Mouse (Mus musculus) spleen, embryonic (tissue): ENCODE measurements at regions not wholly inside any gene's neighbourhood (a gene's known extent, or its start where the extent isn't known, plus 50 kb on each side); places are given as distances from the start of the nearest gene placed in this dataset.

ENCODE experiments used
- CTCF ChIA-PET: fragments of 350-600 bp; sonication (Branson Sonifier 250); formaldehyde crosslinking; loops from one replicate; lab custom pipeline; 2022; lab: Charles Lee

DNA sequence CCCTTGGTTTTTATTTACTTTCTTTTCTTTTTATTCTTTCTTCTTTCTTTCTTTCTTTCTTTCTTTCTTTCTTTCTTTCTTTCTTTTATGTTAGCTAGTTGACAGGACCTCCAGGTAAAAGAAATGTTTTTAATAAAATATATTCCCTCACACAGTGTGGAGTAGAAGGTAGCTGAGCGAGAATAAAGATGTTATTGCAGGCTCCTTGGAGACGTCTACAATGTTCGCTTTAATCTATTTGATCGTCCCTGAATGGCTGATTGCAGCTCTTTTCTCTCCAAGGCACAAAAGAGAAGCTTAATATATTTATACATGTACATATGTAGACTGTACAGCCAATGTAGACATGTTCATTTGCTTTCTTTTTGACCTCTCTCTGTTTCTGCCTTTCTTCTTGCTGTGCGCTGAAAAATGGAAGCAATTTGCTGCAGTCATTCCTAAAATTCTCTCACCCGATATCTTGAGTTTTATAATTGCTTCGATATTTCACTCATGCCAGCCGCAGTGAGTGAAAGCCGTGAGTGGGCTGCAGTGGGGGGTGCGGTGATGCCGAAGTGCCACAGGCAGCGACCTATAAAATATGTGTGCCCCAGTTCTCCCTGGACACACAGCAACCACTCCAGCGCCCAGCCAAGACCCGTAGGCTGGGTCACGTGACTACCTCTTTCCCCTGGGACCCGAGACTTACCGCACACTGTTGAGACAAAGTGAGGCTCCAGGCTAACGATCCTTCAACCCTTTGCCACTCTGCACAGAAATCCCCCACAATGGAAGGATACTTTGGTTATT, 237.9 kb upstream of the Arglu1 start:
- CTCF ChIA-PET: no interaction called here

GRCm38 (mm10) chr8:8921446-8921845, 231.1 kb upstream of the Arglu1 start:
- CTCF ChIA-PET: no interaction called here

DNA sequence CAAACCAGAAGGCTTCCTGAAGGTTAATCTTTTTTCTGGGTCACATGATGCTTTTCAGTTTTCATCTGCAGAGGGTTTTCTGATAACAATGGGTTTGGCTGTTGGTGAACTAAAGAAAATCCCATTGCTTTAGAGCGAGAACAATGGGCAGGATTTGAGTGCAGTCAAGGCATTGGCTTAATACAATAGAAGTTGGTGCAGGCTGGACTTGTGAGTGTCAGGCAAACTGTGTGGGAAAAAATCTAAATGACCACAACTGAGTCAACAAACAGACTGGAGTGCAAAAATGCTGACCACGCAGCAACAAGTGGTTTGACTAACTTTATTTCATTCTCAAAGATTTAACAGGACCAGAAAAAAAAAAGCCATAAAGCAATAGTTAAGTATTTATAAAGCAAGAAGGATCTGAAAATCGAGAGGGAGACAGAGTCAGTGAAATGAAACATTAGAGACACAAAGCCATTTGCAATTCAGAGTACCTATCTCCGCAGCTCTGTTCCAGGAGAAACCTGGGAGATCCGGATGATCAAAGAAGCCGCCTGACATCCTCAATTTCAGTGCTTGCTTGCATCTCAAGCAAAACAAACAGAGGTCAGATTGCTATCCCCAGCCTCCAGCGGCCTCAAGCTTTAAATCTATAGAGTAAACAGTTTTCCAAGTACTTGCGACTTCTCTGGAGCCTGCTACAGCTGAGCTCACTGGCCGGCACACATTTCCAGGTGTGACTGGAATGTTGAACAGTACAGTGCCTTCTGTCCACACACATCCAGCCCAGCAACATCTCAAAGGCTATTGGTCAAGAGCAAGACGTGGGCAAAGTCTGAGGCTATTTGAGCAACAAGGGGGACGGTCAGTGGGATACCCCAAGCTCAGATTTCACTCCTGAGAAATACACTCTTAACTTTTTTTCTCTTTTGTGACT, 229.5 kb upstream of the Arglu1 start:
- CTCF ChIA-PET: no interaction called here

- CTCF ChIA-PET: no interaction called here
These were observed 228.7 kb upstream of the Arglu1 start for GRCm38 (mm10) chr8:8919040-8919439.

DNA sequence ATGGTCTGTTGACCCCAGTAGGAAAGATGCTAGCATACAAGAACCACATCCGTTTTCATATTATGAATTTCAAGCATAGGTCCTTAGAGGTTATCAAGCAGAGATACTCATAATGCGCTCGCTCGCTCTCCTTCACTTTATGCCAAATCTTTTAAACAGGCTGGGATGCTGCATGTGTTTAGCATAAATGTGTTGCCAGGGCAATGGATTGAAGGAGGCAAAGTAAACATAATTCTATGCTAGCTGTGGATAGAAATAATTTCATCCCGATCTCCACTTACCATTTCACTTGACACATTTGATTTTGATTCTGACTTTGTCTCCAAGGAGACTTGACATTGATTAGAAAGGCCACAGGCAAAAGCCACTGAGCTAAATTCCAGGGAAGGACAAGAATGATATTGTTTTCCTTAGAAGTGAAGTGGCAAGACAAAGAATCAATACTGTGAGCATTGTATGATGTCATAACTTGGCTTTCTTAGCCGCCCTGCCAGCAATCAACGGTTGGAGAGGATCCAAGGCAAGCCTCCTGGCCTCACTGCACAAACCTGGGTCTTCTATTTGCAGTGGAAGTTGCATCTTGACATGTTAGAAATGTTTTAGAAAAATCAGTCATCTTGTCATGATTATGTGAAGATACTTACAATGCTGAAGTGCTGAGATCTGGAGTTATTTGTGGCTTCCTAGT, 217.3 kb upstream of the Arglu1 start:
- CTCF ChIA-PET: no interaction called here

GRCm38 (mm10) chr8:8892996-8893395, 202.7 kb upstream of the Arglu1 start:
- CTCF ChIA-PET: no interaction called here

GRCm38 (mm10) chr8:8877286-8877685, 187.0 kb upstream of the Arglu1 start:
- CTCF ChIA-PET: no interaction called here

DNA sequence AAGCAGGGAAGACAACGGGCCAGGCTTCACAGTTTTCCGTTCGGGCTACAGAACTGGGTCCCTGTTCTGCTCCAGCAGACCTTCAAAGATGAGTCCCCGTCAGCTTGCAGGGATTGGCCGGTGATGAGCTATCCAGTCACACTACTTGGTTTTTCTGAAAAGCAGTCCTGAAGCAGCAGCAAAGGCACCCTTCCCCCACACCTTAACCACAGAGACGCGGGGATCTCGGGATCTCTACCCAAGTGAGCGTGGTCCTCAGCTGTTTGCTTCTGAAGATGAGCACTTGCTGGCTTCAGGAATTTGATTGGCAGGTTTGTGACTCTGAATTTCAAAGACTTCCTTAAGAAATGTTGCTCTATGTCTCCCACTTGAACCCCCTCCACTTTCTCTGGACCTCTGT, 186.6 kb upstream of the Arglu1 start:
- CTCF ChIA-PET: no interaction called here

GRCm38 (mm10) chr8:8876469-8876868, 186.1 kb upstream of the Arglu1 start:
- CTCF ChIA-PET: interaction anchor here (0.6 kb wide), 1 partner anchor 139 kb away, joined by 3 read pairs; no protein-coding TSS in a partner anchor

DNA sequence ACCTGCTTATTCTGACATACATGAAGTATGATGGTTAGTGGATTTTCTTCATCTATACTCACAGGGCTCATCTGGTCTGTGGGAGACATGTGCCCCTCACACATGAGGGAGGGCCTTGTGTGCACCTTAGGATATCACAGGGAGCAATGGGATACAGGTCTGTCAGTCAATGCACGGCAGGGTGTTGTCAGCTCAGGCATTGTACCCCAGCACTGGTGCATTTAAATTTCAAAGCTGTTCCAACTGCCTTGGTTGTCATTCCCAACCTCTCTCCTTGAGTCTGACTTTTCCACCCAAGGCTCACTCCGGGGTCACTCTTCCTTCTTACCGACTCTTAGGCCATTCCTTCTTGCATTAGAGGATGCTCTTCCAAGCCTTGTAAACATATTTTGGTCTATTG, 181.6 kb upstream of the Arglu1 start:
- CTCF ChIA-PET: no interaction called here

GRCm38 (mm10) chr8:8871039-8871438, 180.7 kb upstream of the Arglu1 start:
- CTCF ChIA-PET: no interaction called here

GRCm38 (mm10) chr8:8870487-8870886, 180.2 kb upstream of the Arglu1 start:
- CTCF ChIA-PET: no interaction called here

GRCm38 (mm10) chr8:8869338-8869737, 179.0 kb upstream of the Arglu1 start:
- CTCF ChIA-PET: no interaction called here

DNA sequence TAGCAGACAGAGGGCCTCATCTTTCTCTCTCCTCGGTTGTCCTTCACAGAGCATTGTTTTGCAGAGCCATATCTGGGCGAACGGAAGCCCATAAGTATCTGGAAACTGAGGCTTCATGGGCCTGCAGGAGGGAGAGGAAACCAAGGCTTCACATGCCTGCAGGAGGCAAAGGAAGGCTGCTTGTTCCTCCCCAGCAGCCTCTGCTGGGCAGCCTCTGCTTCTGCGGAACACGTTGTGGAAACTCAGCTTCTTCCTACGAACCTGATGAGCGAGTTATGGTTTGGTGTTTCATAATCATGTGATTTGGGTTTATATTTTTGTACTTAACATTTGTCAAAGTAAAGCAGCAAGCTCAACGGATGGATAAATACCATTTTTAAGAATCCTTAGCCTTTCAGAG, 177.6 kb upstream of the Arglu1 start:
- CTCF ChIA-PET: no interaction called here

- CTCF ChIA-PET: no interaction called here
These were observed 176.9 kb upstream of the Arglu1 start for GRCm38 (mm10) chr8:8867126-8867777.

- CTCF ChIA-PET: no interaction called here
These were observed 172.4 kb upstream of the Arglu1 start for GRCm38 (mm10) chr8:8862767-8863166.

DNA sequence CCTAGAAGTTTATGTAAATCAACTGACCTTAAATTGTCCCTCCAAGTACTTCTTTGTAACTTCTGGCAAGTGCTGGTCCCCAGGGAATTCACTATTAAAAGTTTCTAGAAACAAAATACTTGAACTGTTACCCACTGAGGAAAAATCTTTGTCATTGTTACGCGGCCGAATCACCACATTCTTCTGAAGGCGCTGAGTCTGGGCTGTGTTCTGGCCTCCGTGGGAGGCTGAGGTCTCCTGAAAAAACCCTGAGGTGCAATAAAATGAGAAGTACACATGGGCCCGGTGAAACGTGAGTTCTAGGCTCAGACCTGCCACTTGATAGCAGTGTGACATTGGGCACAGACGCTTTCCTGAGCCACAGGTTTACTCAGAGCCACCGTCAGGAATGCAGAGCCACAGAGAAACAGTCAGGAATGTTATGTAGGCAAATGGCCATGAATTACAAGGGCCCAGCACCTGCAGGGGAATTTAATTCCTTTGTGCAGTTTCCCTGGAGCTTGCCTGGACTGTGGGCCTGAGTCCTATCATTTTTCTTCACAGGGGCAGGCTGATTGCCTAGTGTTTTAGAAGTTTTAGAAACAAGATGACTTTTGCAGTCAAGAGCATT, 171.1 kb upstream of the Arglu1 start:
- CTCF ChIA-PET: no interaction called here

DNA sequence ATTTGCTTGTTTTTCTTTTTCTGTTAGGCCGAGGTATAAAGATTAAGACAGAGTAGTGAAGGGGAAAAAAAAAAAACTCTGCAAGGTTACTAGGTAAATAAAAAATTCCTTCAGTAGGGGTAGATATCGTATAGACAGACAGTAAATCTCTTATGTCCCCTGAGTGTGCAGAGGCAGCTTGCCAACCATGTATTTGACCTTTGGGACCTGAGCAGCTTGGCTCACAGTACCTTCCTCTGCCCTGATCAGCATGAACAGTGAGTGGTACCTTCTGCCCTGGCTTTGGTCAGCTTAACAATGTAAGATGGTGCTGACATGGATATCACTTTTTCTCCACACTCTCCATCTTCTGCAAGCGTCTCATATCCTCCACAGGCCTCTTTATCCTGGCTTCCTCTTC, 168.3 kb upstream of the Arglu1 start:
- CTCF ChIA-PET: no interaction called here

DNA sequence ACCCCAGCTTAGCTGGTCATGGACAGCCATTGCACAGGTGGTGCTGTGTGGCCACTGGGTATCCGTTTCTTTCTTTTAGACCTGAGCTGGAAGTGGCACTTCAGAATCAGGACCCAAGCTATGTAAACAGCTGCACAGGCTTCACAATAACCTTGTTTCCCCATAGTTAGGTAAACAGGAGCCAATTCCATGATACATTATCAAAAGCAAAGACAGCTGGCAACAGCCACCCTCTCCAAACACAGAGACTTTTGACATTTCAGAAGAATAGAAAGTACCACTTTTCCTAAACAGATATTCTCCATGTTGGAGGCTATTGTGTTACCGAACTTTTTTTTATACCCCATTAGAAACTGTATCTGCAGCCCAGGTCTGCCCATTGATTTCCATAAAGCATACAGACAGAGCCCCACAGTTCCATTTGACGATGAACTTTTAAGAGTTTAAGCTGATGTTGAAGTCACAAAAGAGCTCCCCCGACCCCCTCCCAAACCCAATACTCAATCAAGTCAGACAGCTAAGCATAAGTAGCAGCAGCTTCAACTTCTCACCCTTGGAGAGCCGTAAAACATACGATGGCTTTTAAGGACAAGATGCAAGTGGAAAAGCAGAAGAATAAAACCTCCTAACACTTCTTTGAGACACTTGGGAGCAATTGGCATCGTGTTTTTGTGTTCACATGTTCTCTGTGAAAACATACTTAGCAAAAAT, 162.5 kb upstream of the Arglu1 start:
- CTCF ChIA-PET: no interaction called here

DNA sequence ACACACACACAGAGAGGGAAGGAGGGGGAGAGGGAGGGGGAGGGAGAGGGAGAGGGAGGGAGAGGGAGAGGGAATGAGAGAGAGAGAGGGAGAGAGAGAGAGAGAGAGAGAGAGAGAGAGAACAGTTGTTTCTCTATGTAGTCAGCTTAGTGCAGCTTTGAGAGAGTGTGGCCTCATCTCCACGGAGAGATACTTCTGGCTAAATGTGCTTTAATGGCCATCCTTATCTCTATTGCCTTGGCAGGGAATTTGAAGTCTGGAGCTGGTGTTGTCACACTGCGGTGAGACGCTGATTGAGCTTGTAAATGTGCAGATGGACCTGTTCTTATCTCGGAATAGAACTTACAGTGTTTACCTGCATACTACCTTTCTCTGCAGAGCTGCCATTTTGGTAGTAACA, 160.9 kb upstream of the Arglu1 start:
- CTCF ChIA-PET: no interaction called here

DNA sequence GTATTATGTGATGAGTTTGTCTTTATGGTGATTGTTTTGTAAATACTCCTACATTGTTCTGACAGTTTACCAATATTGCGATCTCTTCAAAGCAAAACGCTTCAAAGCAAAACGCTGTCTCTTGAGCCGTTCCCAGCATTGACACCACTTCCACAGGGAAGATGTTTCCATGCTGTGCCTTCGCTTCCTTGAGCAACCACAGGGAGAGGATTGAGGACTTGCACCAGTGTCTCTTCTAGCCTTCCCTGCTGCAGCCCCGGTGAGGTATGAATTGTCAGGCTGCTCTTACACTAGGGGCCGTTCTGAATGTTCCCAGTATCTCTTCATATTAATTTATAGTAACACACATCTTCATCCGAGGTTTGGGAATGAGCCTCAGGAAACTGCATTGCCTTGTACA, 160.4 kb upstream of the Arglu1 start:
- CTCF ChIA-PET: no interaction called here
